ENCODE assay signal across 12 mouse cellular contexts in the genomic region with DNA sequence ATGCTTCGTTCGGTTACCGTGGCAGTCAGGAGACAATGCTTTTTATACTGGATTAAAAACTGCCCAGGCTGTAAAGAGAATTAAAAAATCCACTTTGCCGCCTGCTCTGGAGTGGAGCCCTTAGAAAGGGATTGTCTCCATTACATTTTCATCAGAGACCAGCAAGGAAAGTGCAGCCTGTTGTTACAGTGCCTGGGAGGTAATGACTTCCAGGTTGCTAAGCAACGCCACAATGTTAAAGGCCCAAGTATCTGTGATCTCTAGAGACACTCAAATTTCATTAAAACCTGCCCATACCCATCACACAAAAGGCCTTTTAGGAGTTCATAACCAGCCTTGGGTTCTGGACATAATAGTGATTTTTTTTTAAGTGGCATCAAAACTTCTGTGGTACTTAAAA.
DNase-seq lines count a peak whose midpoint lies in the region; ATAC-seq lines count a peak whose summit lies in the region.
"Had no signal": no experiment of that assay in that cellular context is flagged by ENCODE, and none has a peak within 500 bp of the region (broad histone marks: within the 10 kb centered on the region; RNA-seq: fewer than 3 reads in every experiment).

No protein-coding gene starts in this region.

- peaks cover 28% of the 10 kb centered on the region for H3K4me1 ChIP-seq in forebrain, embryonic 13.5 days
- no peaks in the 10 kb centered on the region; the same call in 1 of the 2 replicates for H3K4me1 ChIP-seq in forebrain, embryonic 11.5 days (replicated peaks; ENCODE audit: control insufficient read depth, insufficient read depth, low read length)
- H3K4me1 ChIP-seq in forebrain, embryonic 16.5 days (replicated peaks; ENCODE audit: control insufficient read depth, insufficient read depth, low read length), result peaks cover 8% of the 10 kb centered on the region; the same call in 1 of the 2 replicates
- H3K4me1 ChIP-seq in limb, embryonic 11.5 days (ENCODE audit: control insufficient read depth, insufficient read depth, low read length), result peaks cover 13% of the 10 kb centered on the region
- H3K4me1 ChIP-seq in neural tube, embryonic 14.5 days (ENCODE audit: control insufficient read depth, insufficient read depth, low read length), result peaks cover 19% of the 10 kb centered on the region
- H3K4me1 ChIP-seq: heart, embryonic 10.5 days had no signal

- ATAC-seq in forebrain, embryonic 13.5 days, result peak; percentile 59; the same call in 1 of the 2 replicates
- ATAC-seq in forebrain, embryonic 11.5 days (replicated peaks; ENCODE audit: low FRiP score), result no peak
- ATAC-seq in forebrain, embryonic 16.5 days, result 0 out of 2 replicates have a peak, but pooled peaks have one; percentile 31
- peak; percentile 76; the same call in 1 of the 2 replicates for ATAC-seq in limb, embryonic 11.5 days (ENCODE audit: insufficient number of reproducible peaks, low FRiP score, low TSS enrichment, low read depth)
- peak; percentile 79 for ATAC-seq in neural tube, embryonic 14.5 days (ENCODE audit: low read depth)
- ATAC-seq: lung, postnatal 0 days had no signal

- intact Hi-C loops in heart, postnatal 25 days (cut with DNase I), result no loop called here

- DNase-seq in forebrain, embryonic 11.5 days (ENCODE audit: low spot score), result no peak
- DNase-seq in limb, embryonic 11.5 days (ENCODE audit: low spot score), result no peak
- DNase-seq in testis, postnatal 14 days (ENCODE audit: low spot score), result no peak
- DNase-seq in left cerebral cortex, adult 18-20 months (ENCODE audit: low spot score in 2 of 2), result no peak
- DNase-seq in heart, postnatal 25 days (ENCODE audit: low spot score), result no peak
- DNase-seq: cerebellum, postnatal 36 days had no signal

- WGBS in forebrain, embryonic 13.5 days, result 22% methylated on average over 5 of the region's 5 CpGs
- 44% methylated on average over 5 of the region's 5 CpGs for WGBS in forebrain, embryonic 11.5 days
- WGBS in forebrain, embryonic 16.5 days, result 26% methylated on average over 5 of the region's 5 CpGs
- WGBS in limb, embryonic 11.5 days, result 52% methylated on average over 5 of the region's 5 CpGs
- 31% methylated on average over 5 of the region's 5 CpGs for WGBS in neural tube, embryonic 14.5 days

- peak overlapping the region; percentile 54 for H3K27ac ChIP-seq in forebrain, embryonic 13.5 days
- H3K27ac ChIP-seq in forebrain, embryonic 11.5 days (ENCODE audit: low read depth, low read length), result no peak overlapping the region
- no peak overlapping the region for H3K27ac ChIP-seq in forebrain, embryonic 16.5 days (ENCODE audit: low read length)
- 0 out of 2 replicates have a peak overlapping the region, but pooled peaks have one; percentile 3 for H3K27ac ChIP-seq in limb, embryonic 11.5 days (replicated peaks; ENCODE audit: low read depth, low read length)
- peak overlapping the region; percentile 36; the same call in 1 of the 2 replicates for H3K27ac ChIP-seq in neural tube, embryonic 14.5 days (ENCODE audit: low read depth, low read length)
- H3K27ac ChIP-seq: heart, embryonic 10.5 days; kidney, embryonic 15.5 days had no signal

- no peaks in the 10 kb centered on the region for H3K9me3 ChIP-seq in forebrain, embryonic 13.5 days (replicated peaks)
- H3K9me3 ChIP-seq in forebrain, embryonic 11.5 days (ENCODE audit: control insufficient read depth, low read length), result no peaks in the 10 kb centered on the region
- no peaks in the 10 kb centered on the region for H3K9me3 ChIP-seq in forebrain, embryonic 16.5 days (ENCODE audit: control insufficient read depth, low read length)
- H3K9me3 ChIP-seq in limb, embryonic 11.5 days (ENCODE audit: control insufficient read depth, low read length), result no peaks in the 10 kb centered on the region
- no peaks in the 10 kb centered on the region for H3K9me3 ChIP-seq in neural tube, embryonic 14.5 days (ENCODE audit: control insufficient read depth, low read length)
- H3K9me3 ChIP-seq: heart, embryonic 10.5 days; kidney, embryonic 15.5 days had no signal

- H3K27me3 ChIP-seq in forebrain, embryonic 13.5 days, result no peaks in the 10 kb centered on the region
- no peaks in the 10 kb centered on the region for H3K27me3 ChIP-seq in forebrain, embryonic 11.5 days (ENCODE audit: control insufficient read depth, insufficient read depth, low read length)
- H3K27me3 ChIP-seq in forebrain, embryonic 16.5 days (replicated peaks; ENCODE audit: control insufficient read depth, insufficient read depth, low read length), result no peaks in the 10 kb centered on the region
- no peaks in the 10 kb centered on the region for H3K27me3 ChIP-seq in limb, embryonic 11.5 days (ENCODE audit: control insufficient read depth, insufficient read depth, low read length)
- no peaks in the 10 kb centered on the region for H3K27me3 ChIP-seq in neural tube, embryonic 14.5 days (ENCODE audit: control insufficient read depth, insufficient read depth, low read length)
- H3K27me3 ChIP-seq: kidney, embryonic 15.5 days had no signal

- no peaks in the 10 kb centered on the region for H3K36me3 ChIP-seq in forebrain, embryonic 13.5 days (ENCODE audit: poor library complexity, severe bottlenecking)
- no peaks in the 10 kb centered on the region for H3K36me3 ChIP-seq in forebrain, embryonic 11.5 days (ENCODE audit: control insufficient read depth, insufficient read depth, low read length)
- no peaks in the 10 kb centered on the region for H3K36me3 ChIP-seq in forebrain, embryonic 16.5 days (ENCODE audit: control insufficient read depth, insufficient read depth)
- H3K36me3 ChIP-seq in limb, embryonic 11.5 days (ENCODE audit: control insufficient read depth, insufficient read depth, low read length), result no peaks in the 10 kb centered on the region
- no peaks in the 10 kb centered on the region for H3K36me3 ChIP-seq in neural tube, embryonic 14.5 days (ENCODE audit: control insufficient read depth, insufficient read depth, low read length)
- H3K36me3 ChIP-seq: heart, embryonic 10.5 days; kidney, embryonic 15.5 days had no signal

- H3K4me2 ChIP-seq in forebrain, embryonic 13.5 days, result no peak overlapping the region
- no peak overlapping the region for H3K4me2 ChIP-seq in forebrain, embryonic 11.5 days (ENCODE audit: low read depth, low read length, severe bottlenecking)
- H3K4me2 ChIP-seq in forebrain, embryonic 16.5 days (ENCODE audit: low read length), result no peak overlapping the region
- no peak overlapping the region for H3K4me2 ChIP-seq in limb, embryonic 11.5 days (ENCODE audit: low read depth, severe bottlenecking)
- H3K4me2 ChIP-seq in neural tube, embryonic 14.5 days (ENCODE audit: low read depth, low read length), result no peak overlapping the region
- H3K4me2 ChIP-seq: kidney, embryonic 15.5 days had no signal

- no peak overlapping the region for H3K9ac ChIP-seq in forebrain, embryonic 13.5 days
- no peak overlapping the region for H3K9ac ChIP-seq in forebrain, embryonic 11.5 days (ENCODE audit: low read length)
- no peak overlapping the region for H3K9ac ChIP-seq in forebrain, embryonic 16.5 days (replicated peaks; ENCODE audit: low read depth, low read length)
- no peak overlapping the region for H3K9ac ChIP-seq in limb, embryonic 11.5 days (ENCODE audit: low read length)
- no peak overlapping the region for H3K9ac ChIP-seq in neural tube, embryonic 14.5 days (replicated peaks; ENCODE audit: low read depth, low read length)
- H3K9ac ChIP-seq: kidney, embryonic 15.5 days had no signal

- no peak overlapping the region for H3K4me3 ChIP-seq in forebrain, embryonic 13.5 days
- H3K4me3 ChIP-seq in forebrain, embryonic 11.5 days (ENCODE audit: low read depth, low read length), result no peak overlapping the region
- H3K4me3 ChIP-seq in forebrain, embryonic 16.5 days (replicated peaks; ENCODE audit: low read length), result no peak overlapping the region
- H3K4me3 ChIP-seq in limb, embryonic 11.5 days (ENCODE audit: low read depth, low read length), result no peak overlapping the region
- no peak overlapping the region for H3K4me3 ChIP-seq in neural tube, embryonic 14.5 days (ENCODE audit: low read depth, low read length)
- H3K4me3 ChIP-seq: heart, embryonic 10.5 days; kidney, embryonic 15.5 days had no signal

Comparison
In these comparisons a context has a peak if more than half of its experiments do, and no peak if none do; other contexts are left out.
1. H3K27ac ChIP-seq: peak in forebrain, embryonic 13.5 days (single experiment), limb, embryonic 11.5 days (single experiment) and neural tube, embryonic 14.5 days (single experiment); none in forebrain, embryonic 11.5 days (single experiment) and forebrain, embryonic 16.5 days (single experiment).